Mouse (Mus musculus) monocyte, adult 5-6 weeks (primary cell): ENCODE measurements around the gene Gm8374. TPM values are rescaled to one million over a fixed set of nuclear protein-coding genes. Genes with fewer than 3 reads are reported as not detected.
"Not testable (repeated sequence)": the region's sequence is repeated elsewhere in the genome, so short reads cannot be mapped to it uniquely, and the experiment has no call there.

Experiments
- ATAC-seq: fragments of 153-309, 156-312 bp; replicated peaks from 2 replicates; pipeline ENCODE4 v1.8.0; 2017; ENCODE audit warnings: mild to moderate bottlenecking; ENCODE audit not compliant: low TSS enrichment, insufficient number of reproducible peaks, severe bottlenecking, poor library complexity, low FRiP score
- total RNA-seq: library from RNA; stranded (forward); fragments of 200-1000, 200-491, 200-594 nt; gene quantifications from 3 replicates; pipeline ENCODE4 v1.2.3, GENCODE M21; 2017

The Gm8374 gene
- total RNA-seq: not detected in 3 replicates

DNA sequence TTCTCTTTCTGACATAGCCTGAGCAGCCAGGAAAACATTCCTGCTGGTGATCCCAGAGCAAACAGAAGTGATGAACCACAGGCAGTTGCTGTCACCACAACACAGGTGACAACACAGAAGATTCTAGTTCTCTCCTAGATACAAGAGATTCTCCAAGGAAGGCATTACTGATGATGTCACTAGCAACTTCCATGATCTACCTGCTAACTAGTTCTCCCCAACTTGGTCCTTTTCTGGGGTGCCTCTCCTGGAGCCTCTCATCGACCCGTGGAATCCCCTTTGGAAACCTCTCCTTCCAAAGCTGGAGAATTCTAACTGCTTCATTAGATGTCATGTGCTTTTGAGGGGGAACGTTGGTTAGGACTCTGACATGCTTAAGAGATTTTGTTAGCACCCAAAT is at the start of gene Gm8374:
Gene Gm8374, minus strand, starts transcription at position 101 of the 400 bp plus-strand sequence.
- ATAC-seq: not testable (repeated sequence)

DNA sequence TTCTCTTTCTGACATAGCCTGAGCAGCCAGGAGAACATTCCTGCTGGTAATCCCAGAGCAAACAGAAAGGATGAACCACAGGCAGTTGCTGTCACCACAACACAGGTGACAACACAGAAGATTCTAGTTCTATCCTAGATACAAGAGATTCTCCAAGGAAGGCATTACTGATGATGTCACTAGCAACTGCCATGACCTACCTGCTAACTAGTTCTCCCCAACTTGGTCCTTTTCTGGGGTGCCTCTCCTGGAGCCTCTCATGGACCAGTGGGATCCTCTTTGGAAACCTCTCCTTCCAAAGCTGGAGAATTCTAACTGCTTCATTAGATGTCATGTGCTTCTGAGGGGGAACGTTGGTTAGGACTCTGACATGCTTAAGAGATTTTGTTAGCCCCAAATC is 32.6 kb downstream of the Gm8374 start, which contains the start of gene Gm5797:
Gene Gm5797, minus strand, starts transcription at position 101 of the 400 bp plus-strand sequence.
- ATAC-seq: not testable (repeated sequence)

DNA sequence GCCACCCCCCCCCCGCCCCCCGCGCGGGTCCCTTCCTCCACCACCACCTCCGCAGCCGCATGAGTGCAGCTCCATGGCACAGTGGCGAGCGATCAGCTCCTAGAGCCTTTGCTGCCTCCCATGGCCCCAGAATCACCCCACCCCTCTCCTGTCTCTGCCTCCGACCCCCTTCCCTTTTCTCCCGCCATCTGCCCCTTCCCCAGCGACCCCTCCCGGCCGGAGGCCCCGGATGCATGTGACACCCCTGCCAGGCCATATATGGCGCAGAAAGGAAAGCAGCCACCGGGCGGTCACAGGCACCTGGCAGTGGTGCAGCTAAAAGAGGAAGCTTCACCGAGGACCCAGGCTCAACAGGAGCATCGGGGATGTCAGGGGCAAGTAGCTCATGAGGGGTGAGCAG is 49.8 kb downstream of the Gm8374 start:
- ATAC-seq: not testable (repeated sequence)

DNA sequence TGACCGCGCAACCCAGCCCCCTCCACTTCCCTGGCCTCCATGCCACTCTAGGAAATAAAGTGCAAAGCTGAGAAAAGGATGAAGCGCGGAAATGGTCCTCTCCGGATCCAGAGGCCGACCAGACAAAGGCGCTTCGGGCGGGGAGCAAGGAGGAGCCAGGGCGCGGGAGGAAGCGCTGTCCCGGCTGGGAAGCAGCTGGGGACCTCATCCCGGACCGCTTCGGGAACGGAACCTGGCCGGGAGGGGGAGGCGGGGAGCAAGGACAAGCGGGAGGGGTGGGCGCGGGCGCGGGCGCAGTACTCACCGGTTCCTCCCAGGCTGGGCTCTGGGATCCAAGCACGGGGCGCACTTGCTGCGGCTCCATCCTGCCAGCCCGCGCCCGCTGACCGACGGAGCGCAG is 50.3 kb downstream of the Gm8374 start, which contains the start of gene Gm3739:
Gene Gm3739, minus strand, starts transcription at position 389 of the 400 bp plus-strand sequence.
- not testable (repeated sequence) for ATAC-seq

Other genes starting within 250 kb of the Gm8374 start
- not detected in 3 replicates for gene Gm6676, start 239.7 kb downstream of the Gm8374 start, total RNA-seq
- gene Gm3512, start 190.6 kb downstream of the Gm8374 start, total RNA-seq: not detected in 3 replicates
- not detected in 3 replicates for gene Gm16434, start 170.6 kb downstream of the Gm8374 start, total RNA-seq
- gene Gm3727, start 100.4 kb downstream of the Gm8374 start, total RNA-seq: not detected in 3 replicates
- gene Gm3739, start 50.1 kb downstream of the Gm8374 start, total RNA-seq: not detected in 3 replicates
- not detected in 3 replicates for gene Gm5797, start 32.7 kb downstream of the Gm8374 start, total RNA-seq
- gene Gm3755, start 85.8 kb upstream of the Gm8374 start, total RNA-seq: not detected in 3 replicates
- not detected in 3 replicates for gene Gm3752, start 118.6 kb upstream of the Gm8374 start, total RNA-seq
- gene Gm3558, start 203.4 kb upstream of the Gm8374 start, total RNA-seq: not detected in 3 replicates
- gene Gm10338, start 230.5 kb upstream of the Gm8374 start, total RNA-seq: not detected in 3 replicates